Mouse (Mus musculus) erythroblast, embryonic 14.5 days (primary cell): ENCODE results near the gene Mgme1.

Experiments used
- GATA1 ChIP-seq: IDR thresholded peaks from 2 replicates; pipeline ENCODE4 v1.6.1; 2012; ENCODE audit warnings: low read length, inconsistent platforms, mixed read lengths
- TAL1 ChIP-seq: IDR thresholded peaks from 3 replicates; pipeline ENCODE4 v1.6.1; 2012; ENCODE audit warnings: low read length, inconsistent platforms, mixed read lengths

DNA sequence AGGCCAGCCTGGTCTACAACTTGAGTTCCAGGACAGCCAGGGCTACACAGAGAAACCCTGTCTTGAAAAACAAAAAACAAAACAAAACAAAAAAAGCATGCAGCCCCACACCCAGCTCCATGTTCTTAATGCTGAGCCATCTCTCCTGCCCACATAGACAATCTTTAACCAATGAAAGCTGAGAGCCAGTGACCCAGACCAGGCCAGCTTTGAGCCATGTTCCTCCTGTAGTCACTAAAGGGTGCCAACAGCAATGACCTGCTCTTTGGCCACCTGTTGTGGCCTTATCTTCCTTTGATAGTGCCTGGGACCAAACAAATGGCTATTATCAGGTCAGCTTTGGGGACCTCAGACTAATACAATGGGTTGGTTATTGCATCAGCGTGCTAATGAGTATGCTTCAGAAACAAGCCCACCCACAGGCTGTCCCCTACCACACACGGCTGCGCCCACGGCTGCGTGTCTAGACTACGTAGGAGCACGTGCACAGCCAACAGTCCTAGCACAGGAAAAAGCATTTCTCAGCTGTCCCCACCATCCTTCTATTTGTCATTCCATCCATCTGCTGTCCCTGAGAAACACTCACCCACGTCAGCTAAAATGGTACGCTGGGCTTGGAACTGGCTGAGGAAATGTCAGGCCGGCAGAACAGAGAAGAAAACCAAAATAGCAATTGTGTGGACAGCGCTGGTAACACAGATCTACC, 21.3 kb downstream of the Mgme1 start:
- TF ChIP-seq GATA1 (no peak), TAL1 (no peak)
